Mouse (Mus musculus) CD4-positive, CD25-positive, alpha-beta regulatory T cell, adult 2 months (primary cell): ENCODE results near the gene Rbms3.

Experiments
- DNase-seq: peaks from one replicate; pipeline ENCODE4 v3.0.0-alpha.2; 2012; ENCODE audit warnings: low read depth, low spot score

Rbms3 gene

DNA sequence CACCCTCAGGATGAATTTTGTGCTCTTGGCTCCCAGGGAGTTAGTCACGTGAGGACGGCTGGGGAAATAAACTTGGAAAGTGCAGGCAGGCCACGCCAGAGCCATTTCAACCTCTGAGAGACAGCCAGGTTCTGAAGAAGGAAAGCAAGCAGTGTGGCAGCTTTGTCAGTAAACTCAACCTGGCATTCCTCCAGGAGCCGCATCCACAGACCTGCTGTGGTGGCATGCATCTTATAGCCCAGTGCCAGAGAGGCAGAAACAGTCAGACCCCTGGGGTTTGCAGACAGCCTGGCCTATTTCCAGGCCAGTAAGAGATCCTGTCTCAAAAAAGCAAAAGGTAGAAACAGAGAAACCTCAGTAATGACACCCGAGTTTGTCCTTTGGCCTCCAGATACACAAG is 1105.3 kb downstream of the Rbms3 start:
- no peak for DNase-seq
